Mouse (Mus musculus) A20 (cell line): ENCODE results near the gene Lrrc74b.
"Not testable (repeated sequence)": the region's sequence is repeated elsewhere in the genome, so short reads cannot be mapped to it uniquely, and the experiment has no call there.

ENCODE experiments used
- DNase-seq: peaks from one replicate; pipeline ENCODE4 v3.0.0-alpha.2; 2011; ENCODE audit warnings: low read depth, low spot score

Lrrc74b gene

DNA sequence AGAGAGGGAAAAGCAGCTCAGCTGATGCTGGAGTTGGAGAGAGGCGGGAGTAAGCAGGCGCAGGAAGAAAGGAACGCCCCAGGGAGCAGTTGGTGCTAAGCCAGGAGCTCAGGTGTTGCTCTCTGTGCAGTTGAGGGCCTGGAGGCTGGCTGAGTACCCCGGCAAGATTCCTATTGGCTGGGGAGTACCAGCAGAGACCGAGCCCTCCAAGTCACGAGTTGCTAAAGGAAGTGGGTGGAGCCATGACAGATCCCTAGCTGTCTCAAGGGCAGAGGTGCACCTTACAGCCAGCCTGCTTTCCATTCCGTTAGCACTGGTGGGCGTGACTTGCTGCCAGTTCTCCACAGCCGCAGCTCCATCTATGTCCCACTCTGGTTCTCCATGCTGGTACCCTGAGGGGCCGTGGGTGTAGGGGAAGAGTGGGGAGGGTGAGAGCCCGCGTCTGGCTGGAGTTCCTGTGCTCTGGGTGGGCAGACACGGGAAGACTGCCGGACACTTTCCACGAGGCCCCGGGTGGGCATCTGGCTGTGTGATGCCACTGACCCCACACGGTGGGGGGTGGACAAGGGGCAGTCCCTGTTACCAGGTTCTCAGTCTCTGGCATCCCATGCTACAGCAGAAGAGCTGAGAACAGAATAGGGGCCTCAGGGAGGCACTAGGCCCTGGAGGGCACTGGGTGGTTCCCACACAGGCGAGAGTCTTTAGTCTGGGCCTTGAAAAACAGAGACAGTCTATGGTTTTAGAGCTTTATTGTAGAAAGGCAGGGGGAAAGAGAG, 6.9 kb downstream of the Lrrc74b start:
- peak; percentile 85 for DNase-seq

- DNase-seq: no peak
Observed at GRCm38 (mm10) chr16:17552837-17553236, 8.2 kb downstream of the Lrrc74b start.

- DNase-seq: no peak
Observed at GRCm38 (mm10) chr16:17542632-17543031, 18.4 kb downstream of the Lrrc74b start.

DNA sequence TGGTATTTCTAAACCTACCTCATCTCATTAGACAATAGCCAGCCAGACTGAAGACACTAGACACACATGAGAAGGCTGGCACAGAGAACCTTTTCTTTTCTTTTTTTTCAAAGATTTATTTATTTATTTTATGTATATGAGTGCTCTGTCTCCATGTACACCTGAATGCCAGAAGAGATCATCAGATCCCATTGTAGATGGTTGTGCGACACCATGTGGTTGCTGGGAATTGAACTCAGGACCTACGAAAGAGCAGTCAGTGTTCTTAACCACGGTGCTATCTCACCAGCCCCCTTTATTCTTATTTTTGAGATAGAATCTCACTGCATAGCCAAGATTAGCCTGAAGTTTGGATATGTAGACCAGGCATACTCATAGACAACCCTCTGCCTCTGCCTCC, 24.5 kb downstream of the Lrrc74b start:
- no peak for DNase-seq

DNA sequence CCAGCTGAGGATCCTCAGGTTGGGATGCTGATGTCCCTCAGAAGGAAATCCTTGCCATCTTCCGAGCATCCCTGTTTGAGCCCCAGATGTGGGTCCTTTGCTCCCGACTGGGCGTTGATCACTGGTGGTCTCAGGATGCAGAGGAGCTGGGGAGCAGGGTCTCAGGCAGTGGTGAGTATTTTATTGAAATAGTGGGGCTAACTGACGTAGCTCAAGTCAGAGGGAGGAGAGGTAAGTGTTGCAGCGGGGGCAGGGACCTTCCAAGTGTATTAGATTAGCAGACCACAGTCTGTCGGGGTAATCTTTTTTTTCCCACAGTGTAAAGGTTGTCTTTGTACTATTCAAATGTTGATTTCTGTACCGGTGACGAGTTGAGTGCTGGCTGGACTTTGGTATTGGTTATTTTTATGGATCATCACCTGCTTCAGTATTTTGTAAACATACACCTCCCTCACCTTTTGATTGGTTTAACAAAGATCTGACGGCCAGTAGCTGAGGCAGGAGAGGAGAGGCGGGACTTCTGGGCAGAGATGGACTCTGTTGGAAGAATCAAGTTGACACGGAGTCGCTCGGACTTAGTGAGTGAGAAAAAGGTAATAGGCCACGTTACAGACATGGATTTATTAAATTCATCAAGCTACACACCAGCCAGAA, 28.2 kb downstream of the Lrrc74b start:
- DNase-seq: no peak

- DNase-seq: peak; percentile 74
Observed at GRCm38 (mm10) chr16:17532271-17532670, 28.8 kb downstream of the Lrrc74b start.

DNA sequence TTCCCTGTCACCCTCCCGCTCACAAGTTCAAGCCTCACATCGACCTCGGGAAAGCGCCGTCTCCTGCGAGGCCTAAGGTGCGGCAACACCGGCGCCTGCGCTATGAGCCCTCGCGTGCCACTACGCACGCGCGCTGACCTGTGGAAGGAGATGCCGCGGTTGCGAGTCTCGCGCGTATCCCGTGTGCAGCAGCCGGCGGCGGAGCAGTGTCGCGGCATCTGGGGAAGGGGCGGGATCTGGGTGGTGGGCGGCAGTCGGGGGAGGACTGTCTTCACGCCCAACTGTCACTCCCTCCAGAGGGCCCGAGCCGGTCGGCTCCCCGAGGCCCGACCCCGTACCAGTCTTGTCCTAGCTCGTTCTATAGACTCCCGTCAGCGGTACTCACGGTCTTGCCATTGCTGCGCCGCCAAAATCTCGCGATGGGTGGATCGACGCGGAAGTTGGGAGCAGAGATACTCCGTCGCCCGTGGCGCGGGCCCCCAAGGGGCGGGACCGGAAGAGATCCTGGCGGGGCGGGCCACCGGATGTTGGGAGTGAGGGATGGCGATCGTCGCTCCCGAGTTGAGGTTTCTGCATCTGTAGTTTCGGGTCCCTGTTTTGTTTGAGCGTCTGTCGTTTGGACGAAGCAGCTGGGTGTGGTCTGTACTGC, 30.3 kb downstream of the Lrrc74b start, which contains the start of gene Thap7:
Gene Thap7, minus strand, starts transcription at position 497 of the 649 bp plus-strand sequence.
- DNase-seq: peak; percentile 98

GRCm38 (mm10) chr16:17529981-17530586, 31.0 kb downstream of the Lrrc74b start:
- DNase-seq: no peak

DNA sequence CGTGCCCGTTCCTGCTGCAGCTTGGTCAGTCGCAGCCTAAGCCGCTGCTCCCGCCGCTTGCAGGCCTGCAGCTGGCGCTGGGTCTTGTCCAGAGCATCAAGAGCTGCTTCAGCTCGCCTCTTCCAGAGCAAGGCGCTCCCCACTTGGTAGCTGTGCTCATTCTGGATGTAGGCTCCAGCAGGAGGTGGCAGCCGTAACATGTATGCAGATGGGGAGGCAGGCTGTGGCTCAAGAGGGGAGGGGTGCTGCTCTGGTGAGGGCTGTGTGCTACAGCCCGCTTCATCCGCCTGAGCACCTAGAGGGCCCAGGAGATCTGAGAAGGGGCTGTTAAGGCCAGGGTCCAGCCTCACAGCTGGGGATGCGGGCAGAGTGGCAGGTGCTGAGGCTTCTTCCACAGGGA, 32.8 kb downstream of the Lrrc74b start:
- DNase-seq: no peak

GRCm38 (mm10) chr16:17527606-17528005, 33.4 kb downstream of the Lrrc74b start:
- no peak for DNase-seq

DNA sequence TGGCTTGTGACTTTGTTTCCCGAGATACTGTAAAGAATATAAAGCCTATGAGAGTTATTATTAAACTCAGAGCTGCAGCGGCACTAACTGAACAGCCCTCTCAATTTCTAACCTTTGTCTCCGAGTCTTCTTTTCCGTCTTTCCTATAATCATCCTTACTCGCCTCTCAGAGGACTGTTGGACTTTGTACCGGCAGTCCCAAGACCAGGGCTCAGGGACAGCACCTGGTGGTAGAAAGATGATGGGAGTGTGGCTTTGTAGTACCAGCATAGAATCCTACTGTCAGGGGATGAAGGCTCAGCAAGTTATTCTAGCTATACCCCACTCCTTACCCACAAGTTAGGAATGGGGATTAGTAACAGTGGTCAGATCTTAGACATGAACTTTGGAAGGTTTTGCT, 34.8 kb downstream of the Lrrc74b start:
- no peak for DNase-seq

DNA sequence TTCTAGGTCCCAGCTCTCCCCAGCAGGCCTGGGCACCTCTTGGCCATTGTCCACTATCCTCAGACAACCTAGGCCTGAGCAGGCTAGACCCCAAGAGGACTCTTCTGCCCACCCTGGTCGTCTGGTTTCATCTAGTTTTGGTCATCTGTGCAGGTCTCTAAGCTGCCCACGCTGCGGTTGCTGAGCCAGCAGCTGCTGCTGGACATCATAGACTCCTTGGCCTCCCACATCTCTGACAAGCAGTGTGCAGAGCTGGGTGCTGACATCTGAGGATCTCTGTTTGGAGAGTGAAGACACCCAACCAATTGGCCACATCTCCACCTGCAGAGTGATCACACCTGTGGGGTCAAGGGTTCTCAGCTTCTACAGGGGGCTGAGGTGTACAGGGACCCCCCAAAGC, 35.5 kb downstream of the Lrrc74b start:
- no peak for DNase-seq

GRCm38 (mm10) chr16:17524156-17524555, 36.9 kb downstream of the Lrrc74b start:
- no peak for DNase-seq

GRCm38 (mm10) chr16:17518910-17519309, 42.1 kb downstream of the Lrrc74b start:
- DNase-seq: no peak

DNA sequence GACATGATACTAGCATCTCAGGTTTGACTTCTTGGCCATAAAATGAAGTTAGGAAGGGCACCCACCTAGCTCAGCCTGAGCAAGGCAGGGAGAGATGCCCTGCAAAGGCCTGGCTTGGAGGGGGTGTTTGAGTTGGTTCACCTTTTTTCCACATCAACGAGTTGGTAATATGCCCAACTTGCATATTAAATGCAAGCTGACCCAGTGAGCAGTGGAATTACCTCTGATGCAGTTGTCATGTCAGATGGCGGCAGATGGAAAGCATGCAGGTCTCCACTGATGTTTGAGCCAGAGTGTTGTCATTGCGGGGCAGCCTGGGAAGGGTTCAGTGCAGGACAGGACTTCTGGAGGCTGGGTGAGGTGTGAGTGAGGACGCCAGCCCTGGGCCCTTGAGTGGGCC, 49.6 kb downstream of the Lrrc74b start:
- no peak for DNase-seq

GRCm38 (mm10) chr16:17510686-17511085, 50.4 kb downstream of the Lrrc74b start:
- no peak for DNase-seq

GRCm38 (mm10) chr16:17510143-17510542, 50.9 kb downstream of the Lrrc74b start:
- no peak for DNase-seq

DNA sequence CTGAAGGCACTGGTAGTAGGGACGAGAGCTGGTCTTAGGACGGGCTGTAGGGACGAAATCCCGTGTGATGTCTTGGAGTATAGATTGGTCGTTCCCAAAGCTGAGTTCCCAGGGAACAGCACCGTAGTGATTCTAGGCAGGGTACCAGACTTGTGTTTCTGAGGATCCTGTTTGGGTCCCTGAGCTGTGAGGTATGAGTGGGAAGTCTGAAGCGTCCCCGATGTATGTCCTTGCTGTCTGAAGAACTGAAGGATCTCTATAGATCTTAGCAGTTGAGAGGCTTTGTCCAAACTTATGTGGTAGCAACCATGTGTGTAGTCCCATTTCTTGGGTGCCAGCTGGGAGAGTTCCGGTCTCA, 51.8 kb downstream of the Lrrc74b start:
- no peak for DNase-seq

DNA sequence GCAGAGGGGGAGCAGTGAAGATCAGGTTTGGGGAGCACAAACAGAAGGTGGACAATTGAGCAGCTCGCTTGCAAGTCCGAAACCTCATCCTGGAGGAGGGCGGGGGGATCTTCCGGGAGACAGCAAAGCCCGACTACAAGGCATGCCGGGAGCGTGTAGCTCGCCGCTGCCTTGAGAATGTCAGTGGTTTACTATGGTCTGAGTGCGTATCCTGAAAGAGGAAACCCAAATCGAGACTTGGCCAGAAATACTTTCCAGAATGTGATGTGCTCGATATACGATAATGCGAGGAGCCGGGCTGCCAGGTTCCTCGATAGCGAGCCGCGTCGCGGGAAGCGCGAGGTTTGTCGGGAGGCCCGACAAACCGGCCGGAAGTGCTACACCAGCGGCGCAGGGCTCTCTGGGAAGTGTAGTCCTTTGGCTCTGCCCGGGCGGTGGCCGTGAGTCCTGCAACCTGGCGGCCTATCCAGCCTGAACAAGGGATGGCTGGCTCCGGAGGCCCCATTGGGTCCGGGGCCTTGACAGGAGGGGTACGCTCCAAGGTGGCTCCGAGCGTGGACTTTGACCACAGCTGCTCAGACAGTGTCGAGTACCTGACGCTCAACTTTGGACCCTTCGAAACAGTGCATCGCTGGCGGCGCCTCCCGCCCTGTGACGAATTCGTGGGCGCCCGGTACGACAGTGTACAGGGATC, 52.4 kb downstream of the Lrrc74b start, which contains the start of gene Lztr1:
Gene Lztr1, plus strand, starts transcription at position 143 of the 694 bp plus-strand sequence.
- DNase-seq: peak; percentile 95

GRCm38 (mm10) chr16:17508031-17508430, 53.0 kb downstream of the Lrrc74b start:
- not testable (repeated sequence) for DNase-seq

DNA sequence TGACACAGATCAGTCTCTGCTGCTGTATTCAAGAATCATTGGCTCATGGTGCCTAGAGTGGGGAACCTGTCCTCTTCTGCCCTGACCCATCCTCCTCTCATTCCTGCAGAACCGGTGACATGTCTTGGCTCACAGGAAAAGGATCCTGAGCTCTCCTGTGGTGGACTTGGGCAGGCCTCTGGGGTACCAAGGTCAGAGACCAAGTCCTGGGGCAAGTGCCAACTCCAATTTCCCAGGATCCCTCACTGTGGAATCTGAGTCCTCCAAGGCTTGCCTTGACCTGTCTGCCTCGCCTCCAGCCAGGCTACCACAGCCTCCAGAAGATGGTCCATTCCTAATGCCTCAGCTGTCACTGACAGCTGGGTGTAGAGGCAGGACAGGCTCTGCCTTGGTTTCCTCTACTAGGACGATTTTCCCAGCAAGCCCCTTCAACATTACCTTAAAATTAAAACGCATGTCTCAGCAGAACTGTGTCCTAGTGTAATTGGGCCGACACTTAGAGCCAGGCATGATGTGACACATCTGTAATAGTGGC, 54.0 kb downstream of the Lrrc74b start:
- no peak for DNase-seq
